Mouse (Mus musculus): ENCODE measurements around the gene Dcun1d4.

Dcun1d4 gene

GRCm38 (mm10) chr5:73480700-73481099, at the start of gene Dcun1d4:
TSS of gene Dcun1d4 (plus strand) at chr5:73481000.
- CTCF ChIA-PET = no interaction called here

DNA sequence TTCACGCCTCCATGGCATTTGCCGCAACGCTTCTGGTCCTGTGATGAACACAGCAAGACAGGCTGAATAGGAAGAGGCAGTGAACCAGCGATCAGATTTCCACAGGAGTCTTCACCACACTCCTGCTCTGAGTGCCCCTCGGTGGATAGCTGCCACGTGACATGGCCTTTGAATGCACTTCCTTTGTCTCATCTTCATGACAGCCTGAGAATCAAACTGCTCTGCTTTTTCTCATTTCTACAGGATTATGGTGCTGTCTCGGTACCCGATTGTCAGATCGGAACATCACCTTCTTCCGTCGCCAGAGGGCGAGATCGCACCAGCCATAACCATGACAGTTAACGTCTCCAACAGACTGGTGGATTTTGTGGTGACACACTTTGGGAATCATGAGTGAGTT, 49.2 kb upstream of the Dcun1d4 start:
- CTCF ChIA-PET = no interaction called here

GRCm38 (mm10) chr5:73432805-73433204, 48.0 kb upstream of the Dcun1d4 start:
- CTCF ChIA-PET = no interaction called here

- CTCF ChIA-PET = no interaction called here
Measured at GRCm38 (mm10) chr5:73434764-73435163, 46.0 kb upstream of the Dcun1d4 start.

- CTCF ChIA-PET = no interaction called here
Measured at GRCm38 (mm10) chr5:73442176-73442575, 38.6 kb upstream of the Dcun1d4 start.

- CTCF ChIA-PET = no interaction called here
Measured at GRCm38 (mm10) chr5:73450276-73450675, 30.5 kb upstream of the Dcun1d4 start.

- CTCF ChIA-PET = no interaction called here
Measured at GRCm38 (mm10) chr5:73454502-73455306, 26.1 kb upstream of the Dcun1d4 start.

DNA sequence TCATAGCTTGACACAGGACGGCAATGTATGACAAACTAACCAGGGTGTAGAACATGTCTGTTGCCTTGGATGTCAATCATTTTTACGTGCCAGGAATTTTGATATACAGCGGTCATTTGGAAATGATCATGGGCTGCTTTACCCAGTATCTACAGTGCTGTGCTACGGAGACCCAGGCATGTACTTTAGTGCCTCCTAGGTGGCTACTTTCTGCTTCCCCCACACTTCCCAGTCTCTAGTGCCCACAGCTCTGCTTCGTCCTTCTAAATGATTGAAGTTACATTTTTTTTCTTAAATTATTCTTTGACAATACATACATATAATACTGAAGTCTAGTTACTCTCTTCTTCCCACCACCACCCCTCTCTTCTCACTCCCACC, 25.5 kb upstream of the Dcun1d4 start:
- CTCF ChIA-PET = no interaction called here

DNA sequence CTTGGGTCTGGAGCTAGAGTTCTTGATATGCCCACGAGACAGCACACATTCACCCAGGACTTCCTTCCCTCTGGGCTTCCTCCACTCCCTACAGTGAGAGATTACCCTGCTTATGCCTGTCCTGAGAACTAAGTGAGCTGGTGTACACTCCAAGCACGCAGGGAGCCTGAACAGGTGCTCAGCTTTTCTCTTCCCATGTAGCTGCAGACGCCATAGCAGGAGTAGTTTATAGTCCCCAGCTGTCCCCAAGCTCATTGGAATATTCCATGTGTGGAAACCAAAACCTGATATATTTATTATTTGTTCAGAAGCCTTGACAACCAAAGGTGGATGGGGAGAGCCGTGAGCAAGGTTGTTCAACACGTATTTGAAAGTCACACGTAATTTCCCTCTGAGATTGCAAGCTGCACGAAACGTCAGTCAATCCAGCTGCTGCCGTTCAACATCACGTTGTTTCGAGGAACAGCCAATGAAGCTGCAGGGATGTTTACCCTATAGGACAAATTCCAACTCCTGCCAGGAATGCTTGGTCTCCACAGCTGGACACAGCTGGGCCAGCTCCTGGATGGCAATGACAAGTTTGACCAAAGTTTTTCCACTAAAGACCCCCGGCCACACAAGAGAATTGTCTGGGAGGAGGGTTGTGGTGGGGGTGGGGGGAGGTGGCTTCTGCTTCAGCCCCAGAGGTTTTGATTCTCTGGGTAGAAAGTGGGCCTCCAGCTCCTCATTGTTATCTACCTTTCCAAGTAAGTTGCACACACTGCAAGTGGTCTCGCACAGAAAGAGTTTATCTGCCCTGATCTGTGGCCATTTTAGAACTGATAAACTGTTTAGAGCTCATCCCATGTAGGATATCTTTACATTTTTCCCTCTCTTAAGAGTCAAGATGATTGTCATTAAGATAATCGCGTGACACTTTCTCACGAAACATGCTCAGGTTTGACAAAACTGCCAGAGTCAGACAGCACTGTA, 12.1 kb upstream of the Dcun1d4 start:
- CTCF ChIA-PET = interaction anchor here (0.6 kb wide), 1 partner anchor 636 kb away, joined by 3 read pairs; no protein-coding TSS in a partner anchor

DNA sequence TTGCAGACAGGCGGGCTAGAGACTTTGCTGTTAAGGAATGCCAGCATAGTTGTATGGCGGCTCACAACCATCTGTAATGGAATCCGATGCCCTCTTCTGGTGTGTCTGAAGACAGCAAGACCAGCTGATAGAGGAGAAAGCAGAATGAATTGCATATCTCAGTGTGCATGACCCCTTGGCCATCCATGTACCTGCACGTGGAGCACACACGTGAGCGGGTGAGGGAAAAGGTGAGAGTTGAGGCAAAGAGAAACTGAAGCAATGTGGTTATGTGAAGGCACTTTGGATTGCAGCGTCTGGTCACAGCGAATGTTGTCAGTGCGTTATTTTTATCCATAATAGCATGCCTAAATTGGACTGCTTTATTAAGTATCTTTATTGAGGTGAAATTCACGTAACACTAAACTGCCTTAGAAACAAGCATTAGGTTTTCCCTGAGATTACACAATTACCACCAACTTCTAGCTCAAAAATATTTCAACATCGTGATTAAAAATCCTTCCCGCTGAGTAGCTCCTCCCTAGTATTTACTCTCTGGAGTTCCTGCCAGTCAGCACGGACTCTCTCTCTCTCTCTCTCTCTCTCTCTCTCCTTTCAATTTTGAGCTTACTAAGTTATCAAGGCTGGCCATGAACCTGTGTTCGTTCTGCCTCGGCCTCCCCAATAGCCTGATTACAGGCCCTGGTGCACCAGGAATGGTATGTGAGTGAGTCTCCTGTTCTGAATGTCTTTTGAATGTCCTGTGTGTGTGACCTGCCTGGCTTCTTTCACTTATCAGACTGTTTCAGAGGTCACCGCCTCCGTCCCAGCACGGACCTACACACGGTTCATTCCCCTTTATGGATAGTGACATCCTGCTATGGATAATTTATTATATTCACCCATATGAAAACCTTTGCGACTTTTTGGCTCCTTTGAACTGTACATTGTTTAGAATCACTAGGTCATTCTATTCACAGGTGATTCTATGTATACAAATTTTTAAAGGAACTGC, 6.1 kb upstream of the Dcun1d4 start:
- CTCF ChIA-PET = no interaction called here

DNA sequence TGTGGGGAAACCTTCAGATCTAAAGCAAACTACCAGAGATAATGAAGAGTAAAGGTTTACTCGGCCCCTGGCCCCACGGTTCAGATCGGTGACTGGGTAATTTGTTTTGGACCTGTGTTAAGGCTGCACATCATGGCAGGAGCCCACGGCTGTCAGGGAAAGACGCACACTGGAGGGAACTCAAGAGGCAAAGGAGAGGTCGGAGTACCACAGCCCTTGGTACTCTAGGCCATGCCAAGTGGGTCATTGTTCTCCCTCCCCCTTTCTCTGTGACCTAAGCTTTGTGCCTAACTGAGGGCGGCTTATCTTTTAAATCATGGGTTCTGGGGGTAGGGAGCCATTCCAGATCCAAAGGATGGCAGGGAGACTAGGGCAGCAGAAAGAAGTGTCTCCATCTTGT, 601 bp downstream of the Dcun1d4 start:
- CTCF ChIA-PET = no interaction called here

DNA sequence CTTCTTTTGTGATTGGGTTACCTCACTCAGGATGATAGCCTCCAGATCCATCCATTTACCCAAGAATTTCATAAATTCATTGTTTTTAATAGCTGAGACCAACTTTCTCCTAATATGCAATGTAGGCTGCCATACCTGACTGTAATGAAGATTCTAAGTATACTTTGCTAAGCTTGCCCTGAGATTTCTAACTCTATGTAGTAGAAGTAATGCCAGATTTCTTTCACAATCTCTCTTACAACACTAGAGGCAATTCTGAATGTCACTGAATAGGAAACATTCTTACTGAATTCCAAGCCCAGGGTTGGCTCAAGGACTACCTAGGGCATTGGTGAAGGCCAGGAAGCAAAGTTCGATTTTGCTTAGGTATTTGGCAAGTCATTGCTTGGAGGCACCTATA, 1.6 kb downstream of the Dcun1d4 start:
- CTCF ChIA-PET = interaction anchor here (0.6 kb wide), 1 partner anchor 14 kb away, joined by 4 read pairs; no protein-coding TSS in a partner anchor

- CTCF ChIA-PET = no interaction called here
Measured at GRCm38 (mm10) chr5:73484016-73484615, 3.3 kb downstream of the Dcun1d4 start.

- CTCF ChIA-PET = interaction anchor here (0.5 kb wide), 1 partner anchor 332 kb away, joined by 4 read pairs; no protein-coding TSS in a partner anchor
Measured at GRCm38 (mm10) chr5:73486451-73486850, 5.7 kb downstream of the Dcun1d4 start.

DNA sequence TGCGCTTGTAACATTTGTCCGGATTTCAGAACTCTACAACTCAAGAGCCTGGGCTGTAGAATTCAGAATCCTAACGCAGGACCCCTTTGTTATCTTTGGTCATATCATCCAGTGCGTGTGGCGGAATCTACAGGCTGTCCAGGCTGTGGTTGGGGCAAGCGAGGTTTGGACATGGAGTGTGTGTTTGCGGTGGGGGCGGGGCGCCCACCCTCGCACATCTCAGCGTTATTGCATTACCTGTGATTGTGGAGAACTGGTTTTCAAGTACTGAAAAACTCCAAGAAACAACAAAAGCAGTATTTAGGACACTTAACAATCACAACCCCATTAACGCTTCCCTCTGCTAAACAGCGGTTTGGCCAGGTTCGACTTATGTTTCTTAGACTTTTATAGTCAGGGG, 9.1 kb downstream of the Dcun1d4 start:
- CTCF ChIA-PET = no interaction called here

DNA sequence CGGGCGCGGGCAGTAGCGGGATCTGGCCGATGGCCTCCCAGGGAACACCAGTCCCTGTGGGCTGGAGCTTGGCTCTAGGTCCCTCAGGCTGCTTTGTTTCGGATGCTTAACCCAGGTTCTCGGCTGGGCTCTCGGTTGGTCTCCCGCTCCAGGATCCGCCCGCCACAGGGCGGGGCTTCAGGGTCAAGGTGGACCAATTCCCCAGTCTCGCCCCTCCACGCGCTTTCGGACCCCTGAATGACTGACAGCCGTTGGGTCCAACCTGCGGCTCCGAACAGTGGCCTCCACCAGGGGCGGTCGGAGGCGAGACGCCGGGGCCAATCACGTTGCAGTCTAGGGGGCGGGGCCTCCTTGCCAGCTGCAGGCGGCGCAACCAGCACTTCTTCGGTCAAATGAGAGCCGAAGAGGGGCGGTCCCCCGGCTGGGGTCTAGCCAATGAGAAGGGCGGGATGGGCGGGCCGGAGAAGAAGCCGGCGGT, 9.8 kb downstream of the Dcun1d4 start:
- CTCF ChIA-PET = no interaction called here

- CTCF ChIA-PET = no interaction called here
Measured at GRCm38 (mm10) chr5:73491074-73491836, 10.5 kb downstream of the Dcun1d4 start.

- CTCF ChIA-PET = no interaction called here
Measured at GRCm38 (mm10) chr5:73491837-73492720, 11.3 kb downstream of the Dcun1d4 start.

DNA sequence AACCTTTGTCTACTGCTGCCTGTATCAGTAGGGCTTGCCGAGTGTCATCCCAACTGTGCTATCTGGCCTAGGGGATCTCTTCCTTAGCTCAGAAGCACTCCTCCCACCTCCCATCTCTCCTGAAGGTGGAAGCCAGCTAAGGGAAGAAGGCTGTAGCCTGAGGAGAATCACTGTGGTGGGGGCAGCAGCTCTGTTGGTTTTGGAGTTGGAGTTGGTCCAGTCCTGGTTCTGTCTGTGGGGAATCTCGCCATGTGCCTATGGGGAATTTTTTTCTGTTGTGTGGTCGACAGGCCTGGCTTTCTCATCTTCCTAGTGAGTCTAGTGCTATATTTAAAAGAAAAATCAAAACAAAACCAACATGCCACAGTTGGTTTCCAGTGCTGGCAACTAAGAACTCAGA, 16.6 kb downstream of the Dcun1d4 start:
- CTCF ChIA-PET = no interaction called here

All from spleen, embryonic (tissue).